19 mouse cellular contexts compared by ENCODE assay signal in the genomic region with DNA sequence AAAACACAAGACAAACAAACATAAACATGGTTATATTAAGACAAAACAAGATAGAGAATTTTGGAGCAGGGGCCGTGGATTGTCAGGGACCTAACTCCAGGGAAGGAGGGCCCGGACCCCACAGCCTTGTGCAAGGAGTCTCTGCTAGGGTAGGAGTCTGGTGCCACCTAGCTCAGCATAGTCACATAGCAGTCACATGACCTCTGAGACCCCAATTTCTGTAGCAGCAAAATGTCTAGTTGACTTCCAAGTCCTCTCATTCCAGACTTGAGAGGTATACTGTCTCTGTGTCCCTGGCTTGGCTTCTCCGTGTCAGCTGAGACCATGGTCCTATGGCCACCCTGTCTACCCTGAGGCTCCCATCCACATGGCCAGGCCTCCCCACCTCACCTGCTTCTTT.
A peak's percentile ranks its signal among the peaks of the same experiment; 100 is the strongest.
DNase-seq lines count a peak whose midpoint lies in the region; ATAC-seq and TF ChIP-seq lines count a peak whose summit lies in the region.
"Had no signal": no experiment of that assay in that cellular context is flagged by ENCODE, and none has a peak within 500 bp of the region (broad histone marks: within the 10 kb centered on the region; RNA-seq: fewer than 3 reads in every experiment).

No protein-coding gene starts in this region.

- no peak overlapping the region for H3K4me2 ChIP-seq in forebrain, postnatal 0 days (ENCODE audit: low read depth)
- H3K4me2 ChIP-seq in forebrain, embryonic 15.5 days (replicated peaks), result no peak overlapping the region
- no peak overlapping the region for H3K4me2 ChIP-seq in kidney, postnatal 0 days (ENCODE audit: low read length)

- no peak overlapping the region for H3K9ac ChIP-seq in forebrain, postnatal 0 days
- H3K9ac ChIP-seq in forebrain, embryonic 15.5 days (replicated peaks), result no peak overlapping the region
- H3K9ac ChIP-seq in kidney, postnatal 0 days (ENCODE audit: low read depth, low read length), result no peak overlapping the region
- H3K9ac ChIP-seq: hindbrain, embryonic 13.5 days; intestine, embryonic 15.5 days; lung, embryonic 14.5 days had no signal

- intact Hi-C loops in left cerebral cortex, postnatal 36 days (cut with DNase I), result loop anchor here (5.0 kb wide), 1 partner anchor 37 kb away; no protein-coding TSS in a partner anchor

- no peak overlapping the region for H3K27ac ChIP-seq in forebrain, postnatal 0 days (ENCODE audit: low read depth, low read length)
- no peak overlapping the region for H3K27ac ChIP-seq in forebrain, embryonic 15.5 days (replicated peaks)
- H3K27ac ChIP-seq in kidney, postnatal 0 days, result no peak overlapping the region
- H3K27ac ChIP-seq: embryonic facial prominence, embryonic 13.5 days; hindbrain, embryonic 13.5 days; intestine, embryonic 15.5 days; neural tube, embryonic 15.5 days had no signal

- no peaks in the 10 kb centered on the region for H3K27me3 ChIP-seq in forebrain, postnatal 0 days (ENCODE audit: insufficient read depth, low read length)
- H3K27me3 ChIP-seq in forebrain, embryonic 15.5 days, result no peaks in the 10 kb centered on the region
- no peaks in the 10 kb centered on the region for H3K27me3 ChIP-seq in kidney, postnatal 0 days (ENCODE audit: insufficient read depth, low read length)
- H3K27me3 ChIP-seq: embryonic facial prominence, embryonic 13.5 days; intestine, embryonic 15.5 days; neural tube, embryonic 15.5 days had no signal

- H3K4me3 ChIP-seq in forebrain, postnatal 0 days (ENCODE audit: low read depth, low read length), result no peak overlapping the region
- H3K4me3 ChIP-seq in forebrain, embryonic 15.5 days, result no peak overlapping the region
- no peak overlapping the region for H3K4me3 ChIP-seq in kidney, postnatal 0 days (replicated peaks; ENCODE audit: low read depth, low read length)
- H3K4me3 ChIP-seq: embryonic facial prominence, embryonic 13.5 days; hindbrain, embryonic 13.5 days; intestine, embryonic 15.5 days; neural tube, embryonic 15.5 days had no signal

- 0 out of 2 replicates have a peak, but pooled peaks have one; percentile 6 for TF ChIP-seq CTCF in forebrain, postnatal 0 days (IDR thresholded peaks at IDR 0.05; ENCODE audit: low read depth)
- 0 out of 2 replicates have a peak, but pooled peaks have one; percentile 5 for TF ChIP-seq CTCF in kidney, postnatal 0 days (IDR thresholded peaks at IDR 0.05; ENCODE audit: low read depth)

- no peaks in the 10 kb centered on the region for H3K9me3 ChIP-seq in forebrain, postnatal 0 days (ENCODE audit: low read length)
- no peaks in the 10 kb centered on the region for H3K9me3 ChIP-seq in forebrain, embryonic 15.5 days
- no peaks in the 10 kb centered on the region for H3K9me3 ChIP-seq in kidney, postnatal 0 days (replicated peaks; ENCODE audit: low read length)
- H3K9me3 ChIP-seq: embryonic facial prominence, embryonic 13.5 days; G1E; hindbrain, embryonic 13.5 days; intestine, embryonic 15.5 days; neural tube, embryonic 15.5 days had no signal

- DNase-seq in forebrain, postnatal 0 days, result no peak
- DNase-seq in kidney, postnatal 0 days (ENCODE audit: low spot score), result no peak
- DNase-seq in kidney, postnatal 25 days, result no peak
- peak; percentile 61 for DNase-seq in ES-CJ7 (ENCODE audit: low read depth, low spot score)
- peak; percentile 18 for DNase-seq in naive thymus-derived CD4-positive, alpha-beta T cell, adult 2 months (ENCODE audit: low read depth)
- no peak for DNase-seq in adrenal gland, postnatal 36 days
- DNase-seq in left cerebral cortex, postnatal 36 days (ENCODE audit: low spot score in 2 of 2), result no peak
- DNase-seq: cerebellum, adult 11 months; kidney, postnatal 10 days; liver; lung, embryonic 14.5 days; retina, postnatal 1 day; thymus, postnatal 25 days had no signal

- no peak for ATAC-seq in forebrain, postnatal 0 days
- ATAC-seq in forebrain, embryonic 15.5 days (replicated peaks), result no peak
- no peak for ATAC-seq in kidney, postnatal 0 days (replicated peaks; ENCODE audit: low FRiP score, low read depth)

- WGBS in forebrain, postnatal 0 days, result 88% methylated on average over 3 of the region's 3 CpGs
- WGBS in forebrain, embryonic 15.5 days, result 91% methylated on average over 3 of the region's 3 CpGs
- 90% methylated on average over 3 of the region's 3 CpGs for WGBS in kidney, postnatal 0 days

- H3K36me3 ChIP-seq in forebrain, postnatal 0 days (ENCODE audit: insufficient read depth), result no peaks in the 10 kb centered on the region
- H3K36me3 ChIP-seq in forebrain, embryonic 15.5 days, result no peaks in the 10 kb centered on the region
- H3K36me3 ChIP-seq in kidney, postnatal 0 days (ENCODE audit: insufficient read depth, low read length), result no peaks in the 10 kb centered on the region
- H3K36me3 ChIP-seq: embryonic facial prominence, embryonic 13.5 days; G1E; hindbrain, embryonic 13.5 days; intestine, embryonic 15.5 days; neural tube, embryonic 15.5 days had no signal

- no peaks in the 10 kb centered on the region for H3K4me1 ChIP-seq in forebrain, postnatal 0 days (ENCODE audit: insufficient read depth)
- peaks cover 13% of the 10 kb centered on the region; the same call in 1 of the 2 replicates for H3K4me1 ChIP-seq in forebrain, embryonic 15.5 days
- peaks cover 4% of the 10 kb centered on the region; the same call in 1 of the 2 replicates for H3K4me1 ChIP-seq in kidney, postnatal 0 days (replicated peaks; ENCODE audit: insufficient read depth, low read length)

Comparison
In these comparisons a context has a peak if more than half of its experiments do, and no peak if none do; other contexts are left out.
1. DNase-seq: peak in ES-CJ7 (single experiment) and naive thymus-derived CD4-positive, alpha-beta T cell, adult 2 months (single experiment); none in forebrain, postnatal 0 days (single experiment), kidney, postnatal 0 days (single experiment), kidney, postnatal 25 days (0 of 2), adrenal gland, postnatal 36 days (0 of 2) and left cerebral cortex, postnatal 36 days (0 of 2).